Mouse (Mus musculus): ENCODE results near the gene Gpr89.

GRCm38 (mm10) chr3:96868566-96868965 lies 36.6 kb downstream of the Gpr89 start:
- TF ChIP-seq CTCF (IDR thresholded peaks at IDR 0.05; ENCODE audit: borderline replicate concordance, insufficient read depth, low read depth, low read length), result no peak
- TF ChIP-seq POLR2A (IDR thresholded peaks at IDR 0.05; ENCODE audit: borderline replicate concordance, insufficient read depth, low read length), result no peak

All from cerebellum, adult 2 months (tissue).